Mouse (Mus musculus): ENCODE results near the gene Vmn1r85.

DNA sequence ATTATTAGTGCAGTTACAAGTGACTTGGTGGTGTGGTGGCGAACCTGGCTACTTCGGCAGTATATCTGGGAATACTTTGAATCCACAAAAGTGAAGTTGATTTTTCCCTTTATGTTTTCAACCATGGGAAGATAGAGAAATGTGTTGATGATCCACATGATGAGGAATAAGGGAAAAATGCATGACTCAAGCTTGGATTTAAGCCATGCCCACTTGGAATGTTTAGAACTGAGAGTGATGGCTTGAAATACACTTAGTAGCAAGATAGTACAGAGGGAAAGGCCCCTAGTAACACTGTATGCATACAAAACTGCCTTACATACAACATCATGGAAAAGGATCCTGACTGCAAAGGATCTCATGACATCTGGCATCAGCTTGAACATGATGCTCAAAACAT, 36.9 kb upstream of the Vmn1r85 start:
- TF ChIP-seq CTCF (IDR thresholded peaks at IDR 0.05; ENCODE audit: borderline replicate concordance, insufficient read depth, low read depth, low read length), result no peak
- TF ChIP-seq POLR2A (IDR thresholded peaks at IDR 0.05; ENCODE audit: borderline replicate concordance, insufficient read depth, low read length), result no peak

Data from cerebellum, adult 2 months (tissue).